Mouse (Mus musculus): ENCODE results near the gene Cnnm1.
"Not testable (repeated sequence)": the region's sequence is repeated elsewhere in the genome, so short reads cannot be mapped to it uniquely, and the experiment has no call there.

The Cnnm1 gene

GRCm38 (mm10) chr19:43465601-43466255 is 25.5 kb downstream of the Cnnm1 start:
- DNase-seq: no peak

GRCm38 (mm10) chr19:43467927-43468685 is 27.9 kb downstream of the Cnnm1 start:
- DNase-seq: no peak

- DNase-seq: no peak
These were observed 29.1 kb downstream of the Cnnm1 start for GRCm38 (mm10) chr19:43469333-43469732.

GRCm38 (mm10) chr19:43472331-43472730 is 32.1 kb downstream of the Cnnm1 start:
- no peak for DNase-seq

GRCm38 (mm10) chr19:43472781-43473180 is 32.5 kb downstream of the Cnnm1 start:
- DNase-seq: no peak

- DNase-seq: no peak
These were observed 35.4 kb downstream of the Cnnm1 start for GRCm38 (mm10) chr19:43475642-43476041.

GRCm38 (mm10) chr19:43476063-43476462 is 35.8 kb downstream of the Cnnm1 start:
- DNase-seq: no peak

GRCm38 (mm10) chr19:43477436-43477835 is 37.2 kb downstream of the Cnnm1 start:
- DNase-seq: no peak

GRCm38 (mm10) chr19:43478891-43479290 is 38.7 kb downstream of the Cnnm1 start:
- DNase-seq: peak; percentile 68

- DNase-seq: no peak
These were observed 39.2 kb downstream of the Cnnm1 start for GRCm38 (mm10) chr19:43479431-43479830.

- no peak for DNase-seq
These were observed 40.3 kb downstream of the Cnnm1 start for GRCm38 (mm10) chr19:43480512-43480911.

GRCm38 (mm10) chr19:43487429-43487828 is 47.2 kb downstream of the Cnnm1 start:
- DNase-seq: no peak

- DNase-seq: not testable (repeated sequence)
These were observed 53.1 kb downstream of the Cnnm1 start for GRCm38 (mm10) chr19:43493316-43493715.

GRCm38 (mm10) chr19:43493878-43494277 is 53.6 kb downstream of the Cnnm1 start:
- DNase-seq: no peak

GRCm38 (mm10) chr19:43494914-43495313 is 54.7 kb downstream of the Cnnm1 start:
- DNase-seq: no peak

- DNase-seq: peak; percentile 29
These were observed 55.6 kb downstream of the Cnnm1 start for GRCm38 (mm10) chr19:43495846-43496245.

- DNase-seq: no peak
These were observed 57.2 kb downstream of the Cnnm1 start for GRCm38 (mm10) chr19:43497440-43497839.

GRCm38 (mm10) chr19:43498874-43499273 is 58.6 kb downstream of the Cnnm1 start:
- no peak for DNase-seq

- DNase-seq: no peak
These were observed 62.4 kb downstream of the Cnnm1 start for GRCm38 (mm10) chr19:43502630-43503029.

GRCm38 (mm10) chr19:43503593-43503992 is 63.4 kb downstream of the Cnnm1 start:
- DNase-seq: not testable (repeated sequence)

GRCm38 (mm10) chr19:43505441-43505840 is 65.2 kb downstream of the Cnnm1 start:
- no peak for DNase-seq

GRCm38 (mm10) chr19:43510436-43511220 is 70.4 kb downstream of the Cnnm1 start:
- no peak for DNase-seq

All from right cerebral cortex, postnatal 4 days (tissue).